Mouse (Mus musculus) liver, embryonic 11.5 days (tissue): Measurements from ENCODE around the gene Arhgap5. TPM values are rescaled to one million over a fixed set of nuclear protein-coding genes. Genes with fewer than 3 reads are reported as not detected.

Experiments
- ATAC-seq: fragments of 200-750 bp; cut with Nextera tagmentation; replicated peaks from 2 replicates; pipeline ENCODE4 v1.8.0; 2017; ENCODE audit warnings: moderate number of reproducible peaks, mild to moderate bottlenecking, moderate TSS enrichment, moderate library complexity; ENCODE audit not compliant: low FRiP score
- DNase-seq: peaks from one replicate; pipeline ENCODE4 v3.0.0-alpha.2; 2017; ENCODE audit warnings: low spot score
- H3K27ac ChIP-seq: fragments of 300-500 bp; sonication (generic); 2 replicates; pipeline ENCODE4 v1.5.1; 2014; ENCODE audit warnings: mild to moderate bottlenecking, low read depth, low read length, control low read depth
- H3K27me3 ChIP-seq: fragments of 300-500 bp; sonication (generic); replicated peaks from 2 replicates; pipeline ENCODE4 v1.6.1; 2014; ENCODE audit warnings: low read length, mixed read lengths; ENCODE audit not compliant: control insufficient read depth, insufficient read depth
- H3K36me3 ChIP-seq: fragments of 300-500 bp; sonication (generic); 2 replicates; pipeline ENCODE4 v1.6.1; 2014; ENCODE audit warnings: mild to moderate bottlenecking, low read length, moderate library complexity, mixed read lengths; ENCODE audit not compliant: control insufficient read depth, insufficient read depth
- H3K4me1 ChIP-seq: fragments of 300-500 bp; sonication (generic); replicated peaks from 2 replicates; pipeline ENCODE4 v1.6.1; 2014; ENCODE audit warnings: low read length, mixed read lengths; ENCODE audit not compliant: control insufficient read depth, insufficient read depth
- H3K4me2 ChIP-seq: fragments of 300-500 bp; sonication (generic); 2 replicates; pipeline ENCODE4 v1.6.1; 2014; ENCODE audit warnings: mild to moderate bottlenecking, control low read depth, moderate library complexity
- H3K4me3 ChIP-seq: fragments of 300-500 bp; sonication (generic); 2 replicates; pipeline ENCODE4 v1.5.1; 2014; ENCODE audit warnings: low read depth, low read length, control low read depth
- H3K9ac ChIP-seq: fragments of 300-500 bp; sonication (generic); 2 replicates; pipeline ENCODE4 v1.6.1; 2014; ENCODE audit warnings: low read depth, low read length, control low read depth
- H3K9me3 ChIP-seq: fragments of 300-500 bp; sonication (generic); 2 replicates; pipeline ENCODE4 v1.6.1; 2016; ENCODE audit warnings: low read length, inconsistent platforms, mixed read lengths; ENCODE audit not compliant: control insufficient read depth
- WGBS: fragments of 180-500 bp; shearing (Covaris S2); extraction: QIAGEN DNeasy Blood & Tissue Kit; methylation state at CpG from one replicate; pipeline ENCODE4 v1.1.7; 2014; 5-methylcytosine and 5-hydroxymethylcytosine counted together
- polyA plus RNA-seq: library from polyadenylated mRNA; unstranded; fragments of >200 nt; fragmentation: Nextera tagmentation; extraction: Ambion mirVana; gene quantifications from 2 replicates; pipeline ENCODE4 v1.2.1, GENCODE M21; 2014

Arhgap5 gene
- polyA plus RNA-seq, 1 experiment from 2014 or later, result 29.7 TPM

- Histone ChIP-seq H3K36me3 (no peaks in the 10 kb centered on the region), H3K4me1 (peaks cover 9% of the 10 kb centered on the region; the same call in 1 of the 2 replicates), H3K4me3 (peak overlapping the region; percentile 68), H3K27ac (peak overlapping the region; percentile 83), H3K4me2 (peak overlapping the region; percentile 80), H3K9ac (peak overlapping the region; percentile 78), H3K27me3 (no peaks in the 10 kb centered on the region), H3K9me3 (no peaks in the 10 kb centered on the region)
- WGBS, result under 1% methylated on average over 33 of the region's 33 CpGs
- DNase-seq (peak; percentile 91), ATAC-seq (peak; percentile 87)
Measured at GRCm38 (mm10) chr12:52604256-52604991, 100.7 kb downstream of the Arhgap5 start.

GRCm38 (mm10) chr12:52604992-52605652 lies 101.3 kb downstream of the Arhgap5 start:
- Histone ChIP-seq H3K4me2 (peak overlapping the region; percentile 80), H3K9ac (peak overlapping the region; percentile 78), H3K4me1 (peaks cover 9% of the 10 kb centered on the region; the same call in 1 of the 2 replicates), H3K4me3 (peak overlapping the region; percentile 68), H3K27ac (peak overlapping the region; percentile 75), H3K27me3 (no peaks in the 10 kb centered on the region), H3K36me3 (no peaks in the 10 kb centered on the region), H3K9me3 (no peaks in the 10 kb centered on the region)
- 47% methylated on average over 13 of the region's 13 CpGs for WGBS
- ATAC-seq, result no peak
- DNase-seq, result no peak

GRCm38 (mm10) chr12:52607411-52607810 lies 103.6 kb downstream of the Arhgap5 start:
- H3K9ac ChIP-seq, result no peak overlapping the region
- 52% methylated on average over 4 of the region's 4 CpGs for WGBS
- H3K36me3 ChIP-seq, result no peaks in the 10 kb centered on the region
- no peak overlapping the region for H3K27ac ChIP-seq
- H3K4me3 ChIP-seq, result no peak overlapping the region
- H3K4me2 ChIP-seq, result no peak overlapping the region
- H3K27me3 ChIP-seq, result no peaks in the 10 kb centered on the region
- ATAC-seq (no peak), DNase-seq (no peak)
- peaks cover 6% of the 10 kb centered on the region; the same call in 1 of the 2 replicates for H3K4me1 ChIP-seq
- H3K9me3 ChIP-seq, result no peaks in the 10 kb centered on the region

DNA sequence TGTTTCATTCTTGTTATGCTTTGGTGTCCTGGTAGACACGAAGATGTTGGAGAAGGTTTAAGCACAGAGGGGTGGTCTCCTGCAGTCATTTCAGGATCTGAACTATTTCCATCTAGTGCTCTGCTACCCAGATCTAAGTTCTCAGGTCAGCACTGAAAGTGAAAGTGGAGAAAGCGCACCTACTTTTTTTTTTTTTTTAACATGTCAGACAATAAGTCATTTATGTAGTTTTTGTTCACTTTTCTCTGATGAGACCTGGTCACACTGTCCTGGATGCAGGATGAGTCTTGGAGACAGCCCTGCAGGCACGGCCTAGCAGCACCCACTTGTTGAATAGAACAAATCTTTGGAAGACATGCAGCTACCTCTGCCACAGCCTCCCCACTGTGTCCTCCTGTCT lies 111.9 kb downstream of the Arhgap5 start:
- H3K36me3 ChIP-seq, result no peaks in the 10 kb centered on the region
- H3K27me3 ChIP-seq, result no peaks in the 10 kb centered on the region
- 74% methylated on average over 3 of the region's 3 CpGs for WGBS
- no peaks in the 10 kb centered on the region for H3K4me1 ChIP-seq
- DNase-seq (no peak), ATAC-seq (no peak)
- no peak overlapping the region for H3K27ac ChIP-seq
- H3K4me3 ChIP-seq, result no peak overlapping the region
- no peak overlapping the region for H3K9ac ChIP-seq
- no peaks in the 10 kb centered on the region for H3K9me3 ChIP-seq
- H3K4me2 ChIP-seq, result no peak overlapping the region

DNA sequence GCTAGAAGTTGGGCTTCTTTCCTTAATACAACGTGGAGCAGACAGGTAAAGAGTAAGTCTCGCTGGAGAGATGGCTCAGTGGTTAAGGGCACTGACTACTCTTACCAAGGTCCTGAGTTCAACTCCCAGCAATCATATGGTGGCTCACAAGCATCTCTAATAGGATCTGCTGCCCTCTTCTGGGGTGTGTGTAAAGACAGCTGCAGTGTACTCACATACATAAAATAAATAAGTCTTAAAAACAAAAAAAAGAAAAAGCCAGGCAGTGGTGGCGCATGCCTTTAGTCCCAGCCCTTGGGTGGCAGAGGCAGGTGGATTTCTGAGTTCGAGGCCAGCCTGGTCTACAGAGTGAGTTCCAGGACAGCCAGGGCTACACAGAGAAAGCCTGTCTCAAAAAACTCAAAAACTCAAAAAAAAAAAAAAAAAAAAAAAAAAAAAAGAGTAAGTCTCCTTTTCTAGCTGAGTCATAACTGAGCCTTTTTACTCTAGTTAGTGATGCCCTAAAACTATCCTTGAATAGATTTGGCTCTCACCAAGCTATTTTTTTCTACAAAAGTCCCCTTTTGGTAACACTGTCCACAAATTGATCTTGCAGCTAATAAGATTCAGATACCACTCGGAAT lies 114.8 kb downstream of the Arhgap5 start:
- WGBS, result 68% methylated on average over 5 of the region's 5 CpGs
- Histone ChIP-seq H3K27ac (no peak overlapping the region), H3K9me3 (no peaks in the 10 kb centered on the region), H3K4me3 (no peak overlapping the region), H3K4me1 (no peaks in the 10 kb centered on the region), H3K27me3 (no peaks in the 10 kb centered on the region), H3K36me3 (no peaks in the 10 kb centered on the region), H3K4me2 (no peak overlapping the region), H3K9ac (no peak overlapping the region)
- DNase-seq (no peak), ATAC-seq (no peak)

- Histone ChIP-seq H3K27ac (no peak overlapping the region), H3K9me3 (no peaks in the 10 kb centered on the region), H3K4me1 (no peaks in the 10 kb centered on the region), H3K4me3 (no peak overlapping the region), H3K4me2 (no peak overlapping the region), H3K36me3 (no peaks in the 10 kb centered on the region), H3K27me3 (no peaks in the 10 kb centered on the region), H3K9ac (no peak overlapping the region)
- no peak for DNase-seq
- ATAC-seq, result no peak
Measured at GRCm38 (mm10) chr12:52619644-52620043, 115.9 kb downstream of the Arhgap5 start.

Other genes with a start within 250 kb of the Arhgap5 start
- 0.10 and 0.16 TPM in 2 replicates for gene Akap6, start 195.4 kb downstream of the Arhgap5 start, polyA plus RNA-seq